Mouse (Mus musculus) heart, embryonic 10.5 days (tissue): ENCODE data around the gene Cyb561. TPM values are rescaled to one million over a fixed set of nuclear protein-coding genes. Genes with fewer than 3 reads are reported as not detected.

Experiments
- DNase-seq: peaks from one replicate; pipeline ENCODE4 v3.0.0-alpha.2; 2017; ENCODE audit warnings: low spot score
- H3K27ac ChIP-seq: fragments of 300-500 bp; sonication (generic); 2 replicates; pipeline ENCODE4 v1.5.1; 2016; ENCODE audit warnings: mild to moderate bottlenecking
- H3K27me3 ChIP-seq: fragments of 300-500 bp; sonication (generic); 2 replicates; pipeline ENCODE4 v1.6.1; 2016; ENCODE audit warnings: mild to moderate bottlenecking; ENCODE audit not compliant: poor library complexity, insufficient read depth, severe bottlenecking
- H3K36me3 ChIP-seq: fragments of 300-500 bp; sonication (generic); 2 replicates; pipeline ENCODE4 v1.6.1; 2016; ENCODE audit warnings: mild to moderate bottlenecking, moderate library complexity
- H3K4me1 ChIP-seq: fragments of 300-500 bp; sonication (generic); 2 replicates; pipeline ENCODE4 v1.6.1; 2016; ENCODE audit warnings: mild to moderate bottlenecking
- H3K4me3 ChIP-seq: fragments of 300-500 bp; sonication (generic); 2 replicates; pipeline ENCODE4 v1.5.1; 2016; ENCODE audit warnings: mild to moderate bottlenecking, moderate library complexity
- H3K9me3 ChIP-seq: fragments of 300-500 bp; sonication (generic); 2 replicates; pipeline ENCODE4 v1.6.1; 2016; ENCODE audit warnings: mild to moderate bottlenecking, moderate library complexity
- WGBS: fragments of 180-500 bp; shearing (Covaris S2); methylation state at CpG from one replicate; pipeline ENCODE4 v1.1.7; 2016; 5-methylcytosine and 5-hydroxymethylcytosine counted together
- polyA plus RNA-seq: library from polyadenylated mRNA; unstranded; fragments of >200 nt; fragmentation: Nextera tagmentation; extraction: Ambion mirVana; gene quantifications from 2 replicates; pipeline ENCODE4 v1.2.1, GENCODE M21; 2016

Cyb561 gene
- polyA plus RNA-seq, 1 experiment from 2014 or later = 4.6 TPM

DNA sequence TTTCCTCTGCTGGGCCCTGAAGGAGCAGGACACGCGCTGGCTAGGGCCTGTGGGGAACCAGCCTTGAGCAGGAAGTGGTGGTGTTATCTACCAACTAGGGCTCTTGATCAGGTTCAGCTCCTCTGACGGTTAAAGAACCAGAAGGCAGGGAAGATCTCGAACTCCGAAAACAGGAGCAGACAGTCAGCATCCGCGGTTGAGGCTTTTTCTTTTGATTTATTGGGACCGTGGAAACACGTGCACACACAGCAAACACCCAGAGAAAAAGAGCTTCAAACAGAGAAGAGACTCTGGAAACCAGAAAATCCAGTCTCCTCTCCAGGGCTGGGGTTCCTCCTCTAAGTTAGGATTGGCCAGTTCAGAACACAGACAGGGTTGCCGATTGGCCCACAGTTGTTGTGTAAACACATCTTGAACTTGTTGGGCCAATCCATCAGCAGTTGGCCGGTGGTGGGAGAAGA, 6.4 kb downstream of the Cyb561 start:
- peaks cover 33% of the 10 kb centered on the region for H3K4me1 ChIP-seq
- H3K9me3 ChIP-seq = no peaks in the 10 kb centered on the region
- 39% methylated on average over 11 of the region's 11 CpGs for WGBS
- peaks cover 73% of the 10 kb centered on the region for H3K27me3 ChIP-seq
- no peaks in the 10 kb centered on the region for H3K36me3 ChIP-seq
- H3K4me3 ChIP-seq = no peak overlapping the region
- no peak for DNase-seq
- no peak overlapping the region; the same call in 1 of the 2 replicates for H3K27ac ChIP-seq

GRCm38 (mm10) chr11:105944770-105945672, 8.1 kb downstream of the Cyb561 start:
- Histone ChIP-seq H3K36me3 (no peaks in the 10 kb centered on the region), H3K4me1 (peaks cover 30% of the 10 kb centered on the region), H3K27ac (peak overlapping the region; percentile 85), H3K27me3 (peaks cover 86% of the 10 kb centered on the region), H3K4me3 (peak overlapping the region; percentile 81), H3K9me3 (no peaks in the 10 kb centered on the region)
- DNase-seq = no peak
- 64% methylated on average over 16 of the region's 16 CpGs for WGBS

DNA sequence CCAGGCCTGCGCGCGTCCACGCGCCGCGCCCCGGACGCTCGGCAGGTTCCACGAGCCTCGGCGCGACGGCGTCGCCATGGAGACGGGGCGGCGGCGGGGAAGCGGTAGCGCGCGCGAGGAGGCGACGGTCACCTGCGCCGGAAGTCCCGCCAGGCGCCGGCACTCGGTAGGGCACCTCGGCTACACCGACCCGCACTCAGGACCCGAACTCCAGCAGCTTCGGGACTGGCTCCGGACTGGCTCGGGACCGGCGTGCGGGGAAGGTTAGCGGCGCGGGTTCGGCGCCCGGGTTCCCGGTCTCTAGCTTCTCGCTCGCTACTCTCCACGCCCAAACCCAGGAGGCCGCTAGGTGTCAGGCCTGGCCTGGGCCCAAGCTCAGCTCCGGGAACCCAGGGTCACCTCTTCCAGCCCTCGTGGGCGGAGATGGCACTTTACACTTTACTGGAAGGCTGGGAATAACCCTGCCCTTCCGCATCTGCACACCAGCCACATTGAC, 9.0 kb downstream of the Cyb561 start:
- peaks cover 87% of the 10 kb centered on the region for H3K27me3 ChIP-seq
- peak overlapping the region; percentile 81 for H3K4me3 ChIP-seq
- H3K36me3 ChIP-seq = no peaks in the 10 kb centered on the region
- WGBS = under 1% methylated on average over 53 of the region's 59 CpGs
- peak; percentile 89 for DNase-seq
- peak overlapping the region; percentile 85 for H3K27ac ChIP-seq
- no peaks in the 10 kb centered on the region for H3K9me3 ChIP-seq
- peaks cover 30% of the 10 kb centered on the region for H3K4me1 ChIP-seq

DNA sequence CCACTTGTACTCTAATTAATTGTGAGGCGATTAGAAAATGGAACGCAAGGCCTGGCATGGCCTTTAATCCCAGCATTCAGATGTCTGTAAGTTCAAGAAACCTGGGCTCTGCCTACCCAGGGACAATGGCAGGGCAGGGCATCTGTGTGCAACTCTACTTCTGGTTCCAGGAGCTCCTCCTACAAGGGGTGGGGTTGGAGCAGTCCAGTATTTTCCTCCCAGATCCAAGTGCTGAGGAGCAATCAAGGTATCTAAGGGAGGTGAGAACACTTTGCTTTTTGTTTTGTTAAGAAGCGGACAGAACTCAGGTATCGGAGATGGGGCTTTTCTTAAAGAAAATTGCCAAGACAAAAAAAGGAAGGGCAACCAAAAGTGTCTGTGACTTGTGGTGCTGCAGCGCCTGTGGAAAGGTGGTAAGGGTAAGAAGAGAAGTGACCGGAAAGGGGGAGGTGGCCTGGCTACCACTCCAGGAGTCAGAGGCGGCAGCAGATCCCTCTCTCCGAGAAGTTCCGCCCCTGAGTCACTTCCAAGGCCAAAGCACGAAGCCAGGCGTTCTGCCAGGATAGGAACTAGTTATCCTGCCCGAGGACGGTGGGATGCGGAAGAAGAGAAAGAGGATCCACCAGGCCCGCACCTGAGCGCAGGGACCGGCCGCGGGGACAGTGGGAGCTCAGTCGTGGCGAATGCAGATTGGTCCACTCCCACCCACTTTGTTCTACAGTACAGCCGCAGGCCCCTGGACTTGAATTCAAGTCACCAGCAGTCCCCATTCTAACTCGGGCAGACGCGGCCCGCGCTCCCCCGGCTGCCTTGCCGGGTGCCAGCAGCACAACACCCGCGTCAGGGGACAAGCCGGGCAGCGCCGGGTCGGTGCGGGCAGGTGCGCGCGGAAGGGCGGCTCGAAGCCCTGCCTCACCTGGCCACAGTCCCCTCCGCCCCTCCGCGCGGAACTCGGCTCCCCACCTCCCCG, 9.7 kb downstream of the Cyb561 start:
- WGBS = 4% methylated on average over 47 of the region's 47 CpGs
- H3K36me3 ChIP-seq = no peaks in the 10 kb centered on the region
- peak overlapping the region; percentile 85 for H3K27ac ChIP-seq
- peak overlapping the region; percentile 81 for H3K4me3 ChIP-seq
- no peaks in the 10 kb centered on the region for H3K9me3 ChIP-seq
- DNase-seq = no peak
- peaks cover 29% of the 10 kb centered on the region for H3K4me1 ChIP-seq
- H3K27me3 ChIP-seq = peaks cover 90% of the 10 kb centered on the region

DNA sequence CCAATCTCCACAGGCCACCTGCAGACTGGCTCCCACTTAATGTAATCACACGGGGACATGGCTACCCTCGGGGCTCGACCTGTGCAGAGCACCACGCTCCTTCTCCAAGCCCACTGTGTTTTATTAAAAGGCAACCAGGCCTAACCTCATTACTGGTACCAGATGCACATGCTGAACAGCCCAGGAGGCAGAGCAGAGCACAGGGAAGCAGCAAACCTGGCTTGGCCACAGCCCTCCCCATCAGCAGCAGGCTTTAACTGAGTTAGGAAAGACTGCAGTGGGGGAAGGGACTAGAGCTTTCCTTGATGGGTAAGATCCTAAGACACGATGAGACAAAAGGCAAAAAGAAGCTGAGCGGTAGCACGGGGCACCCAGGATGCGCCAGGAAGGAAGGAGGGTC, 11.2 kb downstream of the Cyb561 start:
- no peaks in the 10 kb centered on the region for H3K9me3 ChIP-seq
- H3K36me3 ChIP-seq = no peaks in the 10 kb centered on the region
- WGBS = 74% methylated on average over 8 of the region's 8 CpGs
- no peak overlapping the region for H3K4me3 ChIP-seq
- no peak overlapping the region for H3K27ac ChIP-seq
- no peak for DNase-seq
- H3K4me1 ChIP-seq = peaks cover 24% of the 10 kb centered on the region
- H3K27me3 ChIP-seq = peaks cover 93% of the 10 kb centered on the region

GRCm38 (mm10) chr11:105938771-105939170, 14.4 kb downstream of the Cyb561 start:
- Histone ChIP-seq H3K27ac (no peak overlapping the region), H3K9me3 (no peaks in the 10 kb centered on the region), H3K36me3 (no peaks in the 10 kb centered on the region), H3K27me3 (peaks cover 92% of the 10 kb centered on the region), H3K4me3 (no peak overlapping the region), H3K4me1 (peaks cover 12% of the 10 kb centered on the region)
- 71% methylated on average over 9 of the region's 9 CpGs for WGBS
- no peak for DNase-seq

DNA sequence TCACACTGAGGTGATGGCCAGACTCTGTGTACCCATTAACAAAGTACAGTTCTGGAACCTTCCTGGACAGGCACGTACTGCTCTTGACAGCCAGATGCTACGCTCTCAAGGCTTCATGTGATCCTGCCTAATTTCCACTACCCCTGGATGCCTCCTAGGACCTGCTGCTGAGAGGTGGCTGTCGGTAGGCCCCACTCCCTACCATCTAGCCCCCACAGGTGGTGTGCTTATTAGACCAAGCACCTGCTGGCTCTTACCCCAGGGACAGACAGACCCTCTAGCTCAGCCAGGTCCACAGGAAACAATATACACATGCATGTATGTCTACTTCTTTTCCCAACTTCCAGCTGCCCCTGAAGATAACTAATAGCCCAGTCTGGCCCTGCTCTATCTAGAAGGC, 16.2 kb downstream of the Cyb561 start:
- Histone ChIP-seq H3K9me3 (no peaks in the 10 kb centered on the region), H3K36me3 (no peaks in the 10 kb centered on the region), H3K4me1 (0 out of 2 replicates have a peak, but pooled peaks cover 4% of the 10 kb centered on the region), H3K4me3 (no peak overlapping the region), H3K27ac (no peak overlapping the region), H3K27me3 (peaks cover 74% of the 10 kb centered on the region)
- no peak for DNase-seq
- WGBS = 78% methylated on average over 3 of the region's 3 CpGs

DNA sequence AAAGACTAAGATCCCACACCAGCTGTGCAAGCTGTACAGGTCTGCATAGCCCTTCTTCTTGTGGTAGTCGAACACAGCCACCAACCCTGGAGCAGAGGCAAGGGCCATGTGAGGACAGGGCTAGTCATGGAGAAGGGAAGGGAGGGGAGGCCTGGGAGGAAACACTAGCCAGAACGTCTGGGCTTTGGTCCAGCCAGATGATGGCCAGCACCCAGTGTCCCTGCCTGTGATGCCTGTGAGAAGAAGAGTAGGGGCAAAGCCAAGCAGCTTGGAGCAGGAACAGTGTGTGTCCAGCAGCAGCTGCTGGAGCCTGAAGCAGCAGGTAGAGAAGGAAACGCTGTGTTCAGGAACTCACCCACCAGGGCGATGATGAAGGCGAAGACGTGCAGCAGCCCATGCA, 16.9 kb downstream of the Cyb561 start:
- Histone ChIP-seq H3K9me3 (no peaks in the 10 kb centered on the region), H3K4me1 (0 out of 2 replicates have a peak, but pooled peaks cover 4% of the 10 kb centered on the region), H3K36me3 (no peaks in the 10 kb centered on the region), H3K4me3 (no peak overlapping the region), H3K27ac (no peak overlapping the region), H3K27me3 (peaks cover 66% of the 10 kb centered on the region)
- no peak for DNase-seq
- 84% methylated on average over 6 of the region's 6 CpGs for WGBS

GRCm38 (mm10) chr11:105935496-105935895, 17.6 kb downstream of the Cyb561 start:
- Histone ChIP-seq H3K27me3 (peaks cover 59% of the 10 kb centered on the region), H3K9me3 (no peaks in the 10 kb centered on the region), H3K4me1 (0 out of 2 replicates have a peak, but pooled peaks cover 4% of the 10 kb centered on the region), H3K36me3 (no peaks in the 10 kb centered on the region), H3K27ac (no peak overlapping the region), H3K4me3 (no peak overlapping the region)
- no peak for DNase-seq
- 78% methylated on average over 8 of the region's 8 CpGs for WGBS

DNA sequence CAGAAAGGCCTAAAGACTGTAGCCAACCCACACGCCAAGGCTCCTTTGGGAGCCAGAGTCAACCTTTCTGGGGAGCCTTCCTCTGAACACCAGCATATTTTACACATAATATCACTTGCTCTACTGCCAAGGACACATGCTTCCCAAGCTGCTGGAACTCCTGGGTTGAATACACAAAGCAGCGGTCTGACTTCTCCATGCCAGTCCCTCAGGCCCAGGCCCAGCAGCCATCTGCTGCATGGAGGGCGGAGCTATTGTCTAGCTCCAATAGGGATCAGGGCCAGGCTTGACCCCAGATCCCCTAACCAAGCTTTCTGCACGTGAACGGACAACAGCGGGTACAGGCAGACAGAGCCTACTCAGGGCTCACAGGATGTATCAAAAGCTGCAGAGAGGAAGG, 18.3 kb downstream of the Cyb561 start:
- H3K27me3 ChIP-seq = peaks cover 52% of the 10 kb centered on the region
- no peak overlapping the region for H3K4me3 ChIP-seq
- H3K4me1 ChIP-seq = 0 out of 2 replicates have a peak, but pooled peaks cover 4% of the 10 kb centered on the region
- WGBS = 54% methylated on average over 6 of the region's 6 CpGs
- H3K27ac ChIP-seq = no peak overlapping the region
- no peaks in the 10 kb centered on the region for H3K36me3 ChIP-seq
- no peak for DNase-seq
- H3K9me3 ChIP-seq = no peaks in the 10 kb centered on the region

DNA sequence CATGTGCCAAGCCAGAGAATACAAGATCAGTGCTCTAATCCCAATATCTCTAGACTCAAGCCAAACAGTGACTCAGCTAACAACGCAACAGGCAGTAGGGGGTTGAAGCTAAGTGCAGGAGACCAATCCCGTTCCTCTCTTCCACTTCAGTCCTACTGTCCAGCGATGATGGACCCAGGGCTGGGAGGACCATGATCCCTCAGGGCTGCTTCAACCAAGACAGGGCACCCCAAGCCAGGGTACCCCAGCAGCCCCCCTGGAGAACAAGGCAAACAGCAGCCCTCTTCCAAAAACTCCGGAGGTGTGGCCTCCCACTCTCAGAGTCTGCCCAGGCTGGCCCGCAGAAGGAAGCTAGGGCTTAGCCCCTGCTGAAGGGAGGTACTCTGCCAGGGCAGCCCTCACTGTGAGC, 18.8 kb downstream of the Cyb561 start:
- WGBS = 51% methylated on average over 5 of the region's 5 CpGs
- no peak for DNase-seq

GRCm38 (mm10) chr11:105933746-105934145, 19.4 kb downstream of the Cyb561 start:
- Histone ChIP-seq H3K27ac (no peak overlapping the region), H3K9me3 (no peaks in the 10 kb centered on the region), H3K36me3 (no peaks in the 10 kb centered on the region), H3K27me3 (peaks cover 43% of the 10 kb centered on the region; the same call in 1 of the 2 replicates), H3K4me1 (0 out of 2 replicates have a peak, but pooled peaks cover 4% of the 10 kb centered on the region), H3K4me3 (no peak overlapping the region)
- WGBS = 83% methylated on average over 8 of the region's 8 CpGs
- DNase-seq = no peak

More for the DNA sequence above, 18.8 kb downstream of the Cyb561 start:
- Histone ChIP-seq H3K36me3 (no peaks in the 10 kb centered on the region), H3K9me3 (no peaks in the 10 kb centered on the region), H3K27ac (no peak overlapping the region), H3K4me3 (no peak overlapping the region), H3K27me3 (peaks cover 47% of the 10 kb centered on the region; the same call in 1 of the 2 replicates), H3K4me1 (0 out of 2 replicates have a peak, but pooled peaks cover 4% of the 10 kb centered on the region)
